Comparison of ENCODE assay signal across 9 mouse cellular contexts in the genomic region with DNA sequence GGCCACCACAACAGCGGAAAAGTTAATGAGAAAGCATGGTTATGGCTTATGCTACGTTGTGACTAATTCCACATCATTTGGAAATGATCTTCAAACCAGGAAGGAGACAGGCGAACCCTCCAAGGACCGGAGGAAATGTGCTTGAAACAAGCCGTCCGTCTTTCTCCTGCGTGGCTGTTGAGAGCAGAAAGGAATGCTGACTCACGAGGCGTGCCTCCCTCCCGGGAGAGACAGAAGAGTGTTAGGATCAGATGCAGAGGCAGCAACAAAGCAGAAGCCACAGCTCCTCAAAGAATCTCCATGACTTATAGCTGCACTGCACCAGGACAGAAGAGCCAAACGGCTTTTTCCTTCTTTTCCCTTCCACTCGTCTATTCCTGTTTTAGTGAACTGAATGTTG.
DNase-seq lines count a peak whose midpoint lies in the region; ATAC-seq and TF ChIP-seq lines count a peak whose summit lies in the region.
"Had no signal": no experiment of that assay in that cellular context is flagged by ENCODE, and none has a peak within 500 bp of the region (broad histone marks: within the 10 kb centered on the region; RNA-seq: fewer than 3 reads in every experiment).

No protein-coding gene starts in this region.

- peak overlapping the region; percentile 7; the same call in 1 of the 2 replicates for H3K27ac ChIP-seq in heart, embryonic 11.5 days (ENCODE audit: low read depth, low read length)
- H3K27ac ChIP-seq: neural tube, embryonic 12.5 days had no signal

- peaks cover 11% of the 10 kb centered on the region for H3K4me1 ChIP-seq in heart, embryonic 11.5 days (ENCODE audit: control insufficient read depth, insufficient read depth, low read length)
- peaks cover 7% of the 10 kb centered on the region for H3K4me1 ChIP-seq in lung, adult 2 months (ENCODE audit: control insufficient read depth, insufficient read depth, low read length)
- H3K4me1 ChIP-seq: neural tube, embryonic 12.5 days had no signal

- H3K36me3 ChIP-seq in heart, embryonic 11.5 days (ENCODE audit: control insufficient read depth, insufficient read depth, low read length) = 0 out of 2 replicates have a peak, but pooled peaks cover 2% of the 10 kb centered on the region

- no peaks in the 10 kb centered on the region for H3K27me3 ChIP-seq in heart, embryonic 11.5 days (ENCODE audit: control insufficient read depth, insufficient read depth, low read length)
- H3K27me3 ChIP-seq: neural tube, embryonic 12.5 days had no signal

- H3K9me3 ChIP-seq in heart, embryonic 11.5 days (replicated peaks; ENCODE audit: control insufficient read depth, low read length) = no peaks in the 10 kb centered on the region
- H3K9me3 ChIP-seq: neural tube, embryonic 12.5 days had no signal

- peak; percentile 62 to 81 for DNase-seq in adrenal gland, adult (ENCODE audit: inconsistent age in 2 of 2, low spot score in 1 of 2)
- no peak for DNase-seq in adrenal gland, postnatal 4 days (ENCODE audit: low spot score in 2 of 2)
- peak; percentile 22 to 49 for DNase-seq in urinary bladder, postnatal 36 days (ENCODE audit: low spot score in 2 of 2)
- DNase-seq in urinary bladder, postnatal 4 days (ENCODE audit: low spot score in 2 of 2) = no peak
- DNase-seq in lung, adult 2 months = peak; percentile 27
- DNase-seq in telencephalon, adult 2 months (ENCODE audit: low read depth, low spot score) = peak; percentile 33
- DNase-seq in testis, postnatal 14 days (ENCODE audit: low spot score) = no peak

- TF ChIP-seq CTCF in lung, adult 2 months (IDR thresholded peaks at IDR 0.05; ENCODE audit: insufficient read depth, low read length) = no peak

- no peak overlapping the region for H3K4me3 ChIP-seq in heart, embryonic 11.5 days (ENCODE audit: low read depth, low read length)
- no peak overlapping the region for H3K4me3 ChIP-seq in lung, adult 2 months (replicated peaks; ENCODE audit: extremely low read depth, low read depth, low read length)
- H3K4me3 ChIP-seq: neural tube, embryonic 12.5 days had no signal

- no peak overlapping the region for H3K9ac ChIP-seq in heart, embryonic 11.5 days (ENCODE audit: low read depth, low read length)
- H3K9ac ChIP-seq: neural tube, embryonic 12.5 days had no signal

- 0 out of 2 replicates have a peak, but pooled peaks have one; percentile 29 for TF ChIP-seq POLR2A in lung, adult 2 months (IDR thresholded peaks at IDR 0.05; ENCODE audit: borderline replicate concordance, extremely low read depth, low read depth, low read length)

- 19% methylated on average over 12 of the region's 12 CpGs for WGBS in heart, embryonic 11.5 days (ENCODE audit: insufficient replicate concordance)
- 26% methylated on average over 12 of the region's 12 CpGs for WGBS in lung, adult 2 months

- no peak overlapping the region; the same call in 1 of the 2 replicates for H3K4me2 ChIP-seq in heart, embryonic 11.5 days
- H3K4me2 ChIP-seq: neural tube, embryonic 12.5 days had no signal

- 0 out of 2 replicates have a peak, but pooled peaks have one; percentile 35 for ATAC-seq in heart, embryonic 11.5 days (replicated peaks; ENCODE audit: insufficient number of reproducible peaks, low FRiP score, low TSS enrichment)

Comparison
In these comparisons a context has a peak if more than half of its experiments do, and no peak if none do; other contexts are left out.
1. DNase-seq: peak in adrenal gland, adult (2 of 2), urinary bladder, postnatal 36 days (2 of 2), lung, adult 2 months (single experiment) and telencephalon, adult 2 months (single experiment); none in adrenal gland, postnatal 4 days (0 of 2), urinary bladder, postnatal 4 days (0 of 2) and testis, postnatal 14 days (single experiment).